24 mouse cellular contexts compared by ENCODE assay signal in the genomic region with DNA sequence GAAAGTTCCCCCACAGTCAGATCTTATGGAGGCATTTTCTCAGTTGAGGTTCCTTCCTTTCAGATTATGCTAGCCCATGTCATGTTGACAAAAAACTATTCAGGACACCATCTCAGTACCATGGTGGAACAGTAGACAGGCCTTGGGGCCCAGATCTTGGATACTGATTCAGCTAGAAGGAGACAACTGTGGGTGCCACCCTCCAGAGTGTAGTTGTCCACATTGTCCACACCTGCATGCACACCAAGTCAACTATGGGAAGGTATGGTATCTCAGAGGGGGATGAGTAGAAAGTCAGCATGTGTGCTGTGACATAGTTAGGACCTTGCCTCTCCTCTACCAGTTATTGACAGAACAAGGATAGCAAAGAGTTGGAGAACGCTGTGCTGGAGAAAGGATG. TPM values are rescaled to one million over a fixed set of nuclear protein-coding genes. Genes with fewer than 3 reads are reported as not detected.
DNase-seq lines count a peak whose midpoint lies in the region; ATAC-seq and TF ChIP-seq lines count a peak whose summit lies in the region.
"Not testable (repeated sequence)": the region's sequence is repeated elsewhere in the genome, so short reads cannot be mapped to it uniquely, and the experiment has no call there.
"Had no signal": no experiment of that assay in that cellular context is flagged by ENCODE, and none has a peak within 500 bp of the region (broad histone marks: within the 10 kb centered on the region; RNA-seq: fewer than 3 reads in every experiment).

No protein-coding gene starts in this region.

- H3K4me2 ChIP-seq in embryonic facial prominence, embryonic 11.5 days (ENCODE audit: low read depth, low read length); forebrain, embryonic 11.5 days (ENCODE audit: low read depth, low read length, severe bottlenecking); heart, postnatal 0 days (ENCODE audit: low read depth, low read length); limb, embryonic 11.5 days (ENCODE audit: low read depth, severe bottlenecking); midbrain, embryonic 11.5 days; neural tube, embryonic 12.5 days (replicated peaks): not testable (repeated sequence)

- not testable (repeated sequence) for H3K36me3 ChIP-seq in embryonic facial prominence, embryonic 11.5 days (replicated peaks; ENCODE audit: control insufficient read depth, insufficient read depth, low read depth, low read length); forebrain, embryonic 11.5 days (ENCODE audit: control insufficient read depth, insufficient read depth, low read length); heart, postnatal 0 days (replicated peaks; ENCODE audit: control insufficient read depth, insufficient read depth, low read length); limb, embryonic 11.5 days (ENCODE audit: control insufficient read depth, insufficient read depth, low read length); midbrain, embryonic 11.5 days (ENCODE audit: control insufficient read depth, insufficient read depth, low read length); neural tube, embryonic 12.5 days

- H3K4me1 ChIP-seq in embryonic facial prominence, embryonic 11.5 days (ENCODE audit: control insufficient read depth, insufficient read depth, low read length); forebrain, embryonic 11.5 days (replicated peaks; ENCODE audit: control insufficient read depth, insufficient read depth, low read length); heart, postnatal 0 days (ENCODE audit: control insufficient read depth, insufficient read depth); limb, embryonic 11.5 days (ENCODE audit: control insufficient read depth, insufficient read depth, low read length); midbrain, embryonic 11.5 days (ENCODE audit: control insufficient read depth, insufficient read depth, low read length); neural tube, embryonic 12.5 days: not testable (repeated sequence)

- 0 out of 2 replicates have a peak, but pooled peaks have one; percentile 14 for ATAC-seq in embryonic facial prominence, embryonic 11.5 days (replicated peaks; ENCODE audit: insufficient number of reproducible peaks, low FRiP score, low TSS enrichment, low read depth)
- ATAC-seq in forebrain, embryonic 11.5 days (replicated peaks; ENCODE audit: low FRiP score) = peak; percentile 21; the same call in 1 of the 2 replicates
- 0 out of 2 replicates have a peak, but pooled peaks have one; percentile 49 for ATAC-seq in heart, postnatal 0 days (ENCODE audit: insufficient read depth, low read depth)
- peak; percentile 47; the same call in 1 of the 2 replicates for ATAC-seq in limb, embryonic 11.5 days (ENCODE audit: insufficient number of reproducible peaks, low FRiP score, low TSS enrichment, low read depth)
- ATAC-seq in midbrain, embryonic 11.5 days (ENCODE audit: low FRiP score) = 0 out of 2 replicates have a peak, but pooled peaks have one; percentile 7
- ATAC-seq in neural tube, embryonic 12.5 days (ENCODE audit: low FRiP score, low read depth) = 0 out of 2 replicates have a peak, but pooled peaks have one; percentile 25

- not testable (repeated sequence) for H3K27me3 ChIP-seq in embryonic facial prominence, embryonic 11.5 days (ENCODE audit: control insufficient read depth, insufficient read depth, low read length); forebrain, embryonic 11.5 days (ENCODE audit: control insufficient read depth, insufficient read depth, low read length); heart, postnatal 0 days (ENCODE audit: control insufficient read depth, insufficient read depth, low read length); limb, embryonic 11.5 days (ENCODE audit: control insufficient read depth, insufficient read depth, low read length); midbrain, embryonic 11.5 days (ENCODE audit: control insufficient read depth, insufficient read depth, low read length); neural tube, embryonic 12.5 days (replicated peaks)

- not testable (repeated sequence) for TF ChIP-seq CTCF in heart, postnatal 0 days (IDR thresholded peaks at IDR 0.05; ENCODE audit: low read depth)

- not testable (repeated sequence) for H3K9ac ChIP-seq in embryonic facial prominence, embryonic 11.5 days (replicated peaks; ENCODE audit: low read length); forebrain, embryonic 11.5 days (ENCODE audit: low read length); heart, postnatal 0 days (replicated peaks; ENCODE audit: low read depth, low read length); limb, embryonic 11.5 days (ENCODE audit: low read length); midbrain, embryonic 11.5 days (ENCODE audit: low read length); neural tube, embryonic 12.5 days

- H3K27ac ChIP-seq in embryonic facial prominence, embryonic 11.5 days (replicated peaks; ENCODE audit: low read depth, low read length); forebrain, embryonic 11.5 days (ENCODE audit: low read depth, low read length); heart, postnatal 0 days (ENCODE audit: low read depth); limb, embryonic 11.5 days (replicated peaks; ENCODE audit: low read depth, low read length); midbrain, embryonic 11.5 days (ENCODE audit: low read depth, low read length); neural tube, embryonic 12.5 days: not testable (repeated sequence)

- TF ChIP-seq EP300 in heart, postnatal 0 days (IDR thresholded peaks at IDR 0.05; ENCODE audit: low read depth) = not testable (repeated sequence)

- H3K9me3 ChIP-seq in embryonic facial prominence, embryonic 11.5 days (replicated peaks; ENCODE audit: control insufficient read depth, low read length); forebrain, embryonic 11.5 days (ENCODE audit: control insufficient read depth, low read length); heart, postnatal 0 days (replicated peaks; ENCODE audit: control insufficient read depth, low read length); limb, embryonic 11.5 days (ENCODE audit: control insufficient read depth, low read length); midbrain, embryonic 11.5 days (ENCODE audit: control insufficient read depth, low read length); neural tube, embryonic 12.5 days: not testable (repeated sequence)

- not testable (repeated sequence) for DNase-seq in embryonic facial prominence, embryonic 11.5 days (ENCODE audit: low spot score); forebrain, embryonic 11.5 days (ENCODE audit: low spot score); heart, postnatal 0 days (ENCODE audit: low spot score); limb, embryonic 11.5 days (ENCODE audit: low spot score); midbrain, embryonic 11.5 days (ENCODE audit: low spot score, missing footprints)

- no CpG with 5 or more reads among the region's 1 CpGs for WGBS in embryonic facial prominence, embryonic 11.5 days
- no CpG with 5 or more reads among the region's 1 CpGs for WGBS in forebrain, embryonic 11.5 days
- no CpG with 5 or more reads among the region's 1 CpGs for WGBS in heart, postnatal 0 days
- no CpG with 5 or more reads among the region's 1 CpGs for WGBS in limb, embryonic 11.5 days
- no CpG with 5 or more reads among the region's 1 CpGs for WGBS in midbrain, embryonic 11.5 days
- 71% methylated on average over 1 of the region's 1 CpGs for WGBS in neural tube, embryonic 12.5 days

- not testable (repeated sequence) for H3K4me3 ChIP-seq in embryonic facial prominence, embryonic 11.5 days (ENCODE audit: low read depth, low read length); forebrain, embryonic 11.5 days (ENCODE audit: low read depth, low read length); heart, postnatal 0 days (ENCODE audit: low read depth, low read length); limb, embryonic 11.5 days (ENCODE audit: low read depth, low read length); midbrain, embryonic 11.5 days (ENCODE audit: low read depth, low read length); neural tube, embryonic 12.5 days

RNA-seq across cellular contexts. Expression of gene Tcp10b, which starts 30.6 kb away (rescaled TPM):
- polyA plus RNA-seq in embryonic facial prominence, embryonic 11.5 days (2014; fragmentation: Nextera tagmentation; extraction: Ambion mirVana) = not detected in 2 replicates
- polyA plus RNA-seq in forebrain, embryonic 11.5 days (2014; fragmentation: Nextera tagmentation; extraction: Ambion mirVana) = 0.16 TPM in 1 of 2 replicates, not detected in the other
- total RNA-seq in heart, postnatal 0 days (2014; rRNA removed; ENCODE audit: low replicate concordance) = 0.04 TPM in 1 of 2 replicates, not detected in the other
- 0.25 TPM in 1 of 2 replicates, not detected in the other for polyA plus RNA-seq in heart, postnatal 0 days (2015; fragmentation: Nextera tagmentation; extraction: Ambion mirVana)
- not detected in 2 replicates for polyA plus RNA-seq in limb, embryonic 11.5 days (2014; fragmentation: Nextera tagmentation; extraction: Ambion mirVana)
- not detected in 2 replicates for polyA plus RNA-seq in midbrain, embryonic 11.5 days (2014; fragmentation: Nextera tagmentation; extraction: Ambion mirVana)
- polyA plus RNA-seq in neural tube, embryonic 12.5 days (2016; fragmentation: Nextera tagmentation; extraction: Ambion mirVana) = not detected in 2 replicates
- total RNA-seq: heart, postnatal 14 days had no signal
- polyA plus RNA-seq: activated CD4-positive, CD25-positive, alpha-beta regulatory T cell, adult 4 months; embryonic facial prominence, embryonic 10.5 days; erythroblast, embryonic 14.5 days; forebrain, embryonic 13.5 days; forebrain, embryonic 16.5 days; heart, embryonic 11.5 days; intestine, embryonic 15.5 days had no signal

RNA-seq across cellular contexts. Expression of gene Gpr31b, which starts 39.4 kb away (rescaled TPM):
- not detected in 2 replicates for polyA plus RNA-seq in embryonic facial prominence, embryonic 11.5 days (2014; fragmentation: Nextera tagmentation; extraction: Ambion mirVana)
- 0.23 TPM in 1 of 2 replicates, not detected in the other for polyA plus RNA-seq in forebrain, embryonic 11.5 days (2014; fragmentation: Nextera tagmentation; extraction: Ambion mirVana)
- not detected in 2 replicates for total RNA-seq in heart, postnatal 0 days (2014; rRNA removed; ENCODE audit: low replicate concordance)
- not detected in 2 replicates for polyA plus RNA-seq in heart, postnatal 0 days (2015; fragmentation: Nextera tagmentation; extraction: Ambion mirVana)
- not detected in 2 replicates for polyA plus RNA-seq in limb, embryonic 11.5 days (2014; fragmentation: Nextera tagmentation; extraction: Ambion mirVana)
- polyA plus RNA-seq in midbrain, embryonic 11.5 days (2014; fragmentation: Nextera tagmentation; extraction: Ambion mirVana) = not detected in 2 replicates
- polyA plus RNA-seq in neural tube, embryonic 12.5 days (2016; fragmentation: Nextera tagmentation; extraction: Ambion mirVana) = not detected in 2 replicates
- total RNA-seq: ES-E14; gastrocnemius, adult 18-20 months; gastrocnemius, postnatal 10 days; gastrocnemius, postnatal 36 days; heart, adult 8-10 months had no signal
- polyA plus RNA-seq: activated CD4-positive, CD25-positive, alpha-beta regulatory T cell, adult 4 months; cortical plate, adult 2 months; embryonic facial prominence, embryonic 10.5 days; erythroblast, embryonic 14.5 days; forebrain, embryonic 13.5 days; heart, embryonic 15.5 days; hindbrain, embryonic 12.5 days; intestine, embryonic 15.5 days had no signal

RNA-seq across cellular contexts. Expression of gene Unc93a, which starts 40.1 kb away (rescaled TPM):
- not detected in 2 replicates for polyA plus RNA-seq in embryonic facial prominence, embryonic 11.5 days (2014; fragmentation: Nextera tagmentation; extraction: Ambion mirVana)
- polyA plus RNA-seq in forebrain, embryonic 11.5 days (2014; fragmentation: Nextera tagmentation; extraction: Ambion mirVana) = not detected in 2 replicates
- total RNA-seq in heart, postnatal 0 days (2014; rRNA removed; ENCODE audit: low replicate concordance) = not detected in 2 replicates
- polyA plus RNA-seq in heart, postnatal 0 days (2015; fragmentation: Nextera tagmentation; extraction: Ambion mirVana) = not detected in 2 replicates
- polyA plus RNA-seq in limb, embryonic 11.5 days (2014; fragmentation: Nextera tagmentation; extraction: Ambion mirVana) = not detected in 2 replicates
- polyA plus RNA-seq in midbrain, embryonic 11.5 days (2014; fragmentation: Nextera tagmentation; extraction: Ambion mirVana) = not detected in 2 replicates
- not detected in 2 replicates for polyA plus RNA-seq in neural tube, embryonic 12.5 days (2016; fragmentation: Nextera tagmentation; extraction: Ambion mirVana)
- total RNA-seq: gastrocnemius, adult 18-20 months; gastrocnemius, postnatal 36 days; heart, adult 8-10 months; heart, postnatal 14 days; heart, postnatal 4 days had no signal
- polyA plus RNA-seq: activated CD4-positive, CD25-positive, alpha-beta regulatory T cell, adult 4 months; cortical plate, adult 2 months; embryonic facial prominence, embryonic 10.5 days; erythroblast, embryonic 14.5 days; forebrain, embryonic 13.5 days; heart, embryonic 11.5 days; heart, embryonic 15.5 days; hindbrain, embryonic 12.5 days; hindbrain, embryonic 16.5 days; intestine, embryonic 15.5 days had no signal
